Mouse (Mus musculus): ENCODE measurements around the gene Gstp2. TPM values are rescaled to one million over a fixed set of nuclear protein-coding genes. Genes with fewer than 3 reads are reported as not detected.
A peak's percentile ranks its signal among the peaks of the same experiment; 100 is the strongest.
"Not testable (repeated sequence)": the region's sequence is repeated elsewhere in the genome, so short reads cannot be mapped to it uniquely, and the experiment has no call there.

Gene Gstp2
- polyA plus RNA-seq, 1 experiment from 2014 or later: 6.4 TPM

DNA sequence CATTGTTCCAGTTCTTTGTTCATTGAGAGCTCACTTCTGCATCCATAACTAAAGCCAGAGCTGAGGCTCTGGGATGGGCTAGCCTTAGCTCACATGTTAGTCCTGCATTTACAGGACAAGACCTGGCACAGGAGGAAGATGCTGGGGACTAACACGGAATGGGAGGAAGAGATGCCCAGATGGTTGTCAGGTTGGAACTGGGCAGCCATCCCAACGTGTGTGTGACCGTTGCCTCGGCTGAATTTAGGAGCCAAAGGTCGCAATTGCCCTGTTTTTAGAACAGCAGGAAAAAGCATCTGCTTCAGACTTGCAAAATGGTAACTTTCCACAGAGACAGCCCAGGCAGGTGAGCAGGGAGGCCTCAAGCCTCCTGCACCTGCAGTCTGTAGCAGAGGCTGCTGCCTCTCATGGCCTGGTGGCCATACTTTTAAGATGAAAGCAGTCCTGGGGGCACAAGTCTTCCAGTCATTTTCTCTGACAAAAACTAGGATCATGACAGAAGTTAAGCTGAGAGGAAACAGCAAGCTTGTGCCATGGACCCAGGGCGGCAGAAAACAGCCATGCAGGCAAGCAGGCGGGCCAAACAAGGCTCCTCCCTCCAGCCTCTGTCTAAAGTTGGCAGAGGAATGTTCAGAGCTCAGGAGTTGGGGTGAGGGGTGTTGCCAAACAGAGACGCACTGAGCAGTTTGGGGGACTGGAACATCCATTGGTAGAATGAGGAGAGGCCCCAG lies 9.6 kb upstream of the Gstp2 start:
- peak overlapping the region; percentile 71; the same call in 1 of the 2 replicates for H3K4me2 ChIP-seq (ENCODE audit: low read depth, low read length)
- no peak for TF ChIP-seq CTCF (IDR thresholded peaks at IDR 0.05; ENCODE audit: low read depth)
- TF ChIP-seq EP300 (IDR thresholded peaks at IDR 0.05; ENCODE audit: low read depth): no peak
- H3K27ac ChIP-seq (ENCODE audit: low read depth): peak overlapping the region; percentile 93
- no peaks in the 10 kb centered on the region for H3K9me3 ChIP-seq (ENCODE audit: low read length)
- no peaks in the 10 kb centered on the region for H3K36me3 ChIP-seq (replicated peaks; ENCODE audit: insufficient read depth, low read length)
- peaks cover 35% of the 10 kb centered on the region for H3K4me1 ChIP-seq (ENCODE audit: insufficient read depth)
- WGBS (ENCODE audit: insufficient replicate concordance): 57% methylated on average over 8 of the region's 8 CpGs
- ATAC-seq (no peak), DNase-seq (no peak)
- H3K9ac ChIP-seq (replicated peaks): no peak overlapping the region
- no peak overlapping the region for H3K4me3 ChIP-seq (ENCODE audit: low read depth, low read length)
- H3K27me3 ChIP-seq (ENCODE audit: insufficient read depth, low read length): no peaks in the 10 kb centered on the region

DNA sequence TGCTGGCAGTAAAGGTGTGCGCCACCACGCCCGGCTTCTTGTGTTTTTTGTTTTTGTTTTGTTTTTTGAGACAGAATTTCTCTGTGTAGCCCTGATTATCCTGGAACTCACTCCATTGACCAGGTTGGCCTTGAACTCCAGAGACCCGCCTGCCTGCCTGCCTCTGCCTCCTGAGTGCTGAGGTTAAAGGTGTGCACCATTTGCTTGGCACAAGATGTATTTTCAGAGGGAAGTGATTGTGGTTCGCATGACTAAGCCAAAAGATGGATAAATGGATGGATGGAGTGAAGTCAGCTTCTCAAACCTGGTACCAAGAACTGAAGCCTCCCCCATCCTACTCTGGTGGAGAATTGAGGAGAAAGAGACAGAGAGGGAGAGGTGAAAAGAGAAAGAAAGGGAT lies 8.8 kb upstream of the Gstp2 start:
- H3K9me3 ChIP-seq (ENCODE audit: low read length): no peaks in the 10 kb centered on the region
- H3K4me1 ChIP-seq (ENCODE audit: insufficient read depth): peaks cover 34% of the 10 kb centered on the region
- H3K36me3 ChIP-seq (replicated peaks; ENCODE audit: insufficient read depth, low read length): no peaks in the 10 kb centered on the region
- 79% methylated on average over 5 of the region's 5 CpGs for WGBS (ENCODE audit: insufficient replicate concordance)
- no peak for ATAC-seq
- H3K27ac ChIP-seq (ENCODE audit: low read depth): no peak overlapping the region
- H3K27me3 ChIP-seq (ENCODE audit: insufficient read depth, low read length): no peaks in the 10 kb centered on the region
- H3K9ac ChIP-seq (replicated peaks): no peak overlapping the region
- TF ChIP-seq EP300 (IDR thresholded peaks at IDR 0.05; ENCODE audit: low read depth): no peak
- TF ChIP-seq CTCF (IDR thresholded peaks at IDR 0.05; ENCODE audit: low read depth): no peak
- DNase-seq: no peak
- H3K4me2 ChIP-seq (ENCODE audit: low read depth, low read length): no peak overlapping the region
- H3K4me3 ChIP-seq (ENCODE audit: low read depth, low read length): no peak overlapping the region

DNA sequence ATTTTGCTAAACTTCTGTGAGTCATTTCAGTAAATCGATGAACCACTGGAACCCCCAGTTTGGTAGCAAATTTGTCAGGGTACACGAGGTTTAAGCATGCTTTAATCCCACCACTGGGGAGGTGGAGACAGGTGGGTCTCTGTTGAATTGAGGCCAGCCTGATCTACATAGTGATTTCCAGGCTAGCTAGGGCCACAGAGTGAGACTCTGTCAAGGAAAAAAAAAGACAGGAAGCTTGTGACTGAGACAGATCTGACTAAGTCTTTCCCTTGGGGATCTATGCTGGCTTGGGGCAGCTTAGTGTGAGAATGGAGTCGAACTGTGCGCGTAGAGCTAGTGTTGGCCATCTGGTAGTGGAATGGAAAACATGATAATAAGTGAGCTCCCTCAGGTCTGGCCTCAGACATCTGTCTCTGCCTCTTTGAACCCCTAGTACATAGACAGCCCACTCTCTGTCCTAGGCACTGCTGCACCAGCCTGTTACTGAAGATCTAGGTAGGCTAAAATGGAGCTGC lies 6.8 kb upstream of the Gstp2 start:
- TF ChIP-seq EP300 (IDR thresholded peaks at IDR 0.05; ENCODE audit: low read depth) (no peak), CTCF (IDR thresholded peaks at IDR 0.05; ENCODE audit: low read depth) (no peak)
- ATAC-seq (no peak), DNase-seq (no peak)
- Histone ChIP-seq H3K9me3 (ENCODE audit: low read length) (no peaks in the 10 kb centered on the region), H3K36me3 (replicated peaks; ENCODE audit: insufficient read depth, low read length) (no peaks in the 10 kb centered on the region), H3K27me3 (ENCODE audit: insufficient read depth, low read length) (no peaks in the 10 kb centered on the region), H3K27ac (ENCODE audit: low read depth) (0 out of 2 replicates have a peak overlapping the region, but pooled peaks have one; percentile 18), H3K9ac (replicated peaks) (0 out of 2 replicates have a peak overlapping the region, but pooled peaks have one; percentile 2), H3K4me3 (ENCODE audit: low read depth, low read length) (no peak overlapping the region), H3K4me1 (ENCODE audit: insufficient read depth) (peaks cover 21% of the 10 kb centered on the region), H3K4me2 (ENCODE audit: low read depth, low read length) (no peak overlapping the region)
- 68% methylated on average over 5 of the region's 5 CpGs for WGBS (ENCODE audit: insufficient replicate concordance)

DNA sequence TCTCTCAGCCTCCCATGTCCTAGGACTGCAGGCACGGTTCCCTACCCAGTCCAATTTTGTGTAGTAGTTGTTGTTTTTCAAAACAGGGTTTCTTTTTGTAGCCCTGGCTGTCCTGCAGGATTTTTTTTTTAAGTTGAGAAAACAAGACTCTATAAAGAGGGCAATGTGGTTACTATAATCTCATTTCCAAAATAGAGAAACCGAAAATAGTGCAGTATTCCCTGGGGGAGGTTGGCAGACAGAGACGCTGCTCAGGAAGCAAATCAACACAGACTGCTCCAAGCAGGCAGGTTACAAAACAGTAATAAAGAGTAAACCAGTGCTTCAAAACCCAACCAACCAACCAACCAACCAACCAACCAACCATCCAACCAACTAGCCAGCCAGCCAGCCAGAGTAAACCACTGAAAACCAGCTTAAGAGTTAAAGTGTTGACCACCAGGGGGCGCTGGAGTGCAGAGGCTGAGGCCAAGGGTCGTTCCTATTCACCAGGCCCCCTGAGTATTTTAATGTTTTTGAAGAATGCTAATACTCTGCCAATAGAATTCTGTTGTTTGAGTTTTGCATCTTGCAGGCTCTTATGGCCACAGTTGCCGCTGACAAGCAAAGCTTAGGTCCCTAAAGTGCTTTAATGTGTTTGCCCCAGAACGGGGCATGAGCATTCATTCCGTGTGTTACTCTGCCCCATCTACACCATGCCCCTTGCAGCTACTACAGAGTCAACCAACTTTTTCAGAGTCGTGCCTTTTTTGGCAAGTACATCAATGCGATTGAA lies 6.1 kb upstream of the Gstp2 start:
- Histone ChIP-seq H3K4me3 (ENCODE audit: low read depth, low read length) (no peak overlapping the region), H3K4me2 (ENCODE audit: low read depth, low read length) (no peak overlapping the region), H3K36me3 (replicated peaks; ENCODE audit: insufficient read depth, low read length) (no peaks in the 10 kb centered on the region), H3K27ac (ENCODE audit: low read depth) (no peak overlapping the region), H3K4me1 (ENCODE audit: insufficient read depth) (peaks cover 23% of the 10 kb centered on the region; the same call in 1 of the 2 replicates), H3K9ac (replicated peaks) (no peak overlapping the region), H3K9me3 (ENCODE audit: low read length) (no peaks in the 10 kb centered on the region), H3K27me3 (ENCODE audit: insufficient read depth, low read length) (no peaks in the 10 kb centered on the region)
- ATAC-seq (no peak), DNase-seq (peak; percentile 81)
- no peak for TF ChIP-seq EP300 (IDR thresholded peaks at IDR 0.05; ENCODE audit: low read depth)
- TF ChIP-seq CTCF (IDR thresholded peaks at IDR 0.05; ENCODE audit: low read depth): peak; percentile 92
- 49% methylated on average over 10 of the region's 10 CpGs for WGBS (ENCODE audit: insufficient replicate concordance)

DNA sequence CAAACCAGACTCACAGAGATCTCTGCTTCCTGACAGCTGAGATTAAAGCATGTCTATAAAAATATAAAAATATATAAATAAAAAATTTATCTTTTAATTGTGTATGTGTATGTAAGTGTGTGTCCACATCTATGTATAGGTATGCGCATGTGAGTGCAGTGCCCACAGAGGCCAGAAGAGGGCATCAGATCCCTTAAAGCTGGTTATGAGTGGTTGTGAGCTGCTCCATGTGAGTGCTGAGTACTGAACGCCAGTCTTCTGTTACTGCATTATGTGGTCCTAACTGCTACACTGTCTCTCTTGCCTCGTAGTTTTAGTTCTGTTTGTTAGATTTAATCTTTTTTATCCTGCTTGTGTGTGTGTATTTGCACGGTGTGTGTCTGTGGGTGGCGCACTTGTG lies 5.2 kb upstream of the Gstp2 start:
- WGBS (ENCODE audit: insufficient replicate concordance): 94% methylated on average over 5 of the region's 5 CpGs
- TF ChIP-seq CTCF (IDR thresholded peaks at IDR 0.05; ENCODE audit: low read depth): peak; percentile 51
- TF ChIP-seq EP300 (IDR thresholded peaks at IDR 0.05; ENCODE audit: low read depth): no peak
- DNase-seq: no peak
- peaks cover 20% of the 10 kb centered on the region; the same call in 1 of the 2 replicates for H3K4me1 ChIP-seq (ENCODE audit: insufficient read depth)
- no peak overlapping the region for H3K27ac ChIP-seq (ENCODE audit: low read depth)
- no peak overlapping the region for H3K9ac ChIP-seq (replicated peaks)
- no peak for ATAC-seq
- H3K9me3 ChIP-seq (ENCODE audit: low read length): no peaks in the 10 kb centered on the region
- H3K4me2 ChIP-seq (ENCODE audit: low read depth, low read length): no peak overlapping the region
- H3K4me3 ChIP-seq (ENCODE audit: low read depth, low read length): no peak overlapping the region
- H3K36me3 ChIP-seq (replicated peaks; ENCODE audit: insufficient read depth, low read length): no peaks in the 10 kb centered on the region
- H3K27me3 ChIP-seq (ENCODE audit: insufficient read depth, low read length): no peaks in the 10 kb centered on the region

DNA sequence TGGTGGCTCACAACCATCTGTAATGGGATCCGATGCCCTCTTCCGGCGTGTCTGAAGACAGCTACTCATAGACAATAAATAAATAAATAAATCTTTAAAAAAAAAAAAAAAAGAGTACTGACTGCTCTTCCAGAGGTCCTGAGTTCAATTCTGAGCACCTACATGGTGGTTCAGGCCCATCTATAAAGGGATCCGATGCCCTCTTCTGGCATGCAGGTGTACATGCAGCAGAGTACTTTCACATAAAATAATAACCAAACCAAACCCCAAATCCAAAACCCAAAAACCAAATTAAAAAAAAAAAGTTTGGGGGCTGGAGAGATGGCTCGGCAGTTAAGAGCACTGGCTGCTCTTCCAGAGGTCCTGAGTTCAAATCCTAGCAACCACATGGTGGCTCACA lies 3.2 kb upstream of the Gstp2 start:
- not testable (repeated sequence) for ATAC-seq; H3K9ac ChIP-seq (replicated peaks); H3K27ac ChIP-seq (ENCODE audit: low read depth); H3K4me3 ChIP-seq (ENCODE audit: low read depth, low read length); H3K36me3 ChIP-seq (replicated peaks; ENCODE audit: insufficient read depth, low read length); H3K4me2 ChIP-seq (ENCODE audit: low read depth, low read length); DNase-seq; H3K27me3 ChIP-seq (ENCODE audit: insufficient read depth, low read length); H3K9me3 ChIP-seq (ENCODE audit: low read length)
- H3K4me1 ChIP-seq (ENCODE audit: insufficient read depth): peaks cover 13% of the 10 kb centered on the region; the same call in 1 of the 2 replicates
- 79% methylated on average over 5 of the region's 5 CpGs for WGBS (ENCODE audit: insufficient replicate concordance)
- peak; percentile 48 for TF ChIP-seq CTCF (IDR thresholded peaks at IDR 0.05; ENCODE audit: low read depth)

Measured in liver, postnatal 0 days (tissue).